Mouse (Mus musculus): Measurements from ENCODE around the gene Rnasek. TPM values are rescaled to one million over a fixed set of nuclear protein-coding genes. Genes with fewer than 3 reads are reported as not detected.

Gene Rnasek
- polyA plus RNA-seq, 1 experiment from 2014 or later: 140 TPM

- Histone ChIP-seq H3K36me3 (ENCODE audit: insufficient read depth) (no peaks in the 10 kb centered on the region), H3K4me2 (peak overlapping the region; percentile 60), H3K27ac (ENCODE audit: low read depth) (no peak overlapping the region), H3K27me3 (ENCODE audit: insufficient read depth, low read length) (peaks cover 37% of the 10 kb centered on the region), H3K9me3 (ENCODE audit: low read depth, low read length) (no peaks in the 10 kb centered on the region), H3K9ac (peak overlapping the region; percentile 36; the same call in 1 of the 2 replicates), H3K4me1 (ENCODE audit: insufficient read depth) (no peaks in the 10 kb centered on the region), H3K4me3 (ENCODE audit: low read depth, low read length) (peak overlapping the region; percentile 30)
- WGBS: 4% methylated on average over 18 of the region's 18 CpGs
- ATAC-seq (ENCODE audit: insufficient read depth) (no peak), DNase-seq (no peak)
- TF ChIP-seq CTCF (IDR thresholded peaks at IDR 0.05; ENCODE audit: low read depth): no peak
Observed at GRCm38 (mm10) chr11:70254337-70254736, 14.7 kb upstream of the Rnasek start.

DNA sequence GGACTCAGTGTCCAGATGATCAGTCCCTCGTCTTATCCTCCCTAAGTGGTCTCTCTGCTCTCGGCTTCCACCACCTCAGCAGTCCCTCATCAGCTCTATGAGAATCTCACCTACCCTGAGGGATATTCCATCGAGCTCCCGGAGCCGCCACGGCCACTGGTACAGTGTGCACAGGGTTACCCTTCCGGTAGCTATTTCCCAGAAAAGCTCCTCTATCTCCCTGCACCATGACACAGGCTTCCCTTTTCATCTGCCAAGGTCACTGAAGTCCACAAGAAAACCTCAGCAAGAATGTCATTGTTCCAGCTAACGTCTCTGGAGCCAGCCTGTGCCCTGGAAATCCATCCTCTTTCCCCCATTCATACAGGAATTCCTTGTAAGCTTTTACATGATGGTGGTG lies 12.2 kb upstream of the Rnasek start:
- DNase-seq: no peak
- Histone ChIP-seq H3K36me3 (ENCODE audit: insufficient read depth) (no peaks in the 10 kb centered on the region), H3K4me1 (ENCODE audit: insufficient read depth) (no peaks in the 10 kb centered on the region), H3K4me3 (ENCODE audit: low read depth, low read length) (no peak overlapping the region), H3K9me3 (ENCODE audit: low read depth, low read length) (no peaks in the 10 kb centered on the region), H3K27me3 (ENCODE audit: insufficient read depth, low read length) (peaks cover 37% of the 10 kb centered on the region), H3K27ac (ENCODE audit: low read depth) (no peak overlapping the region), H3K4me2 (no peak overlapping the region), H3K9ac (no peak overlapping the region)
- TF ChIP-seq CTCF (IDR thresholded peaks at IDR 0.05; ENCODE audit: low read depth): no peak
- no peak for ATAC-seq (ENCODE audit: insufficient read depth)
- 76% methylated on average over 8 of the region's 8 CpGs for WGBS

GRCm38 (mm10) chr11:70250150-70250549 lies 10.5 kb upstream of the Rnasek start:
- Histone ChIP-seq H3K36me3 (ENCODE audit: insufficient read depth) (no peaks in the 10 kb centered on the region), H3K4me2 (no peak overlapping the region), H3K4me3 (ENCODE audit: low read depth, low read length) (no peak overlapping the region), H3K27me3 (ENCODE audit: insufficient read depth, low read length) (peaks cover 33% of the 10 kb centered on the region), H3K4me1 (ENCODE audit: insufficient read depth) (no peaks in the 10 kb centered on the region), H3K27ac (ENCODE audit: low read depth) (no peak overlapping the region), H3K9me3 (ENCODE audit: low read depth, low read length) (no peaks in the 10 kb centered on the region), H3K9ac (no peak overlapping the region)
- no peak for TF ChIP-seq CTCF (IDR thresholded peaks at IDR 0.05; ENCODE audit: low read depth)
- DNase-seq: no peak
- WGBS: 59% methylated on average over 11 of the region's 11 CpGs
- no peak for ATAC-seq (ENCODE audit: insufficient read depth)

DNA sequence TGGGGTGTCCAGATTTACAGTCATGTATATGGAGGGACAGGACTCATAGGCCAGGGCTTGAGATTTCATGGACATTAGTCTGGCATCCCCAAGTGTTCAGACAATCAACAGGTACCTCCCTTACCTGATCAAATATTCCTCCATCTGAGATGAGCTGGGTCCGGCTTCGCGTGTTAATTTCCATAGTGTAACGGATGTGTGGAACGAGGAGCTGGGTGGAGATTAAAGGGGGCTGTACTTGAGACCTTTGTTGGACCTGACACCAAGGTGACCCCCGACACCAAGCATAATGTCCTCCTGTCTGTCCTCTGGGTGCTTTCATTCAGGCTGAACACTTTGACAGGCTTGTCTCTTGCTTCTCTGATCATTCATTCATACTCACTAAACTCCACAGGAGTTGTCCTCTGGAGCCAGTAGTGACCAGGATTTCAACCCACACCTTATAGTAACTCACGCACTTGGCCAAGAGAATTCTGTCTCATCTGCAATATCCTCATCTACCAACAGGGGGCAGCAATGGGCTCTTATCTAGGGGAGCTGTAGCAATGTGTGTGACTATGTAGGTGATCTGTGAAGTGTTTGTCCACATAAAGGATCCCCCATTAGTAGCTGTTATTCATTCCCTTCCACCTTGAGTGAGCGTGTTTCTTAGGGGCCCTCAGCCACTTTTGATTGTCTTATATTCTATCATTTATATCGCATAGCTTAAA lies 7.6 kb upstream of the Rnasek start:
- TF ChIP-seq CTCF (IDR thresholded peaks at IDR 0.05; ENCODE audit: low read depth): peak; percentile 83
- DNase-seq (peak; percentile 86), ATAC-seq (ENCODE audit: insufficient read depth) (no peak)
- Histone ChIP-seq H3K4me1 (ENCODE audit: insufficient read depth) (no peaks in the 10 kb centered on the region), H3K9ac (no peak overlapping the region), H3K9me3 (ENCODE audit: low read depth, low read length) (no peaks in the 10 kb centered on the region), H3K27me3 (ENCODE audit: insufficient read depth, low read length) (peaks cover 4% of the 10 kb centered on the region), H3K36me3 (ENCODE audit: insufficient read depth) (no peaks in the 10 kb centered on the region), H3K27ac (ENCODE audit: low read depth) (no peak overlapping the region), H3K4me2 (no peak overlapping the region), H3K4me3 (ENCODE audit: low read depth, low read length) (no peak overlapping the region)
- 53% methylated on average over 9 of the region's 9 CpGs for WGBS

DNA sequence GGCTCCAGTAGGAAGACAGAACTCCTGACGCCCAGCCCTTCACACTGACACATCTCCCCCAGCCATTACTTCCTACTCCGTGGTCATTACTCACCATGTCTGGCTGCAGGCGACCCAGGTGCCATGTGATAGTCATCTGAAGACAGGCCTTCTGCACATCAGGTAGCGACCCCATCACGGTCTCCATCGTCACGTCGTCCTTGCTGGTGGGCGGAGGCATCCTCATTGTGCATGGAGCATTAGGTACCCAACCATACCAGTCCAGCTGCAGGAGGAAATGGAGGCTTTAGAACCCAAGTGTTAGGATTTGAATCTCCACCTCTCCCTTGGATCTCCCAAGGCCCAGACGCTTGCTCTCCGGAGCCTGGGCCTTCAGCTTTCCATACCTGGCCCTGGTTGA lies 2.9 kb upstream of the Rnasek start:
- ATAC-seq (ENCODE audit: insufficient read depth): no peak
- Histone ChIP-seq H3K27me3 (ENCODE audit: insufficient read depth, low read length) (no peaks in the 10 kb centered on the region), H3K4me1 (ENCODE audit: insufficient read depth) (peaks cover 6% of the 10 kb centered on the region; the same call in 1 of the 2 replicates), H3K4me2 (no peak overlapping the region), H3K4me3 (ENCODE audit: low read depth, low read length) (no peak overlapping the region), H3K9me3 (ENCODE audit: low read depth, low read length) (no peaks in the 10 kb centered on the region), H3K9ac (no peak overlapping the region), H3K36me3 (ENCODE audit: insufficient read depth) (no peaks in the 10 kb centered on the region), H3K27ac (ENCODE audit: low read depth) (no peak overlapping the region)
- TF ChIP-seq CTCF (IDR thresholded peaks at IDR 0.05; ENCODE audit: low read depth): no peak
- no peak for DNase-seq
- WGBS: 69% methylated on average over 11 of the region's 11 CpGs

GRCm38 (mm10) chr11:70238591-70239440 lies 826 bp downstream of the Rnasek start:
- Histone ChIP-seq H3K27me3 (ENCODE audit: insufficient read depth, low read length) (no peaks in the 10 kb centered on the region), H3K4me3 (ENCODE audit: low read depth, low read length) (peak overlapping the region; percentile 89), H3K27ac (ENCODE audit: low read depth) (peak overlapping the region; percentile 95), H3K4me2 (peak overlapping the region; percentile 95), H3K4me1 (ENCODE audit: insufficient read depth) (peaks cover 9% of the 10 kb centered on the region; the same call in 1 of the 2 replicates), H3K9ac (peak overlapping the region; percentile 78), H3K36me3 (ENCODE audit: insufficient read depth) (peaks cover 15% of the 10 kb centered on the region), H3K9me3 (ENCODE audit: low read depth, low read length) (no peaks in the 10 kb centered on the region)
- no peak for DNase-seq
- WGBS: 8% methylated on average over 23 of the region's 23 CpGs
- no peak for TF ChIP-seq CTCF (IDR thresholded peaks at IDR 0.05; ENCODE audit: low read depth)
- ATAC-seq (ENCODE audit: insufficient read depth): no peak

Measured in lung, embryonic 14.5 days (tissue).